Mouse (Mus musculus): ENCODE results near the gene Abcg4. TPM values are rescaled to one million over a fixed set of nuclear protein-coding genes. Genes with fewer than 3 reads are reported as not detected.
A peak's percentile ranks its signal among the peaks of the same experiment; 100 is the strongest.

Abcg4 gene
- total and polyA plus RNA-seq, 3 experiments: 4.1 to 17.1 TPM; not detected in 1

- peaks cover 0 to 8% of the 10 kb centered on the region in 2 experiments; a peak in 1 of 4 replicates for H3K4me1 ChIP-seq (ENCODE audit: control insufficient read depth in 1 of 2, insufficient read depth in 2 of 2, low read length in 2 of 2)
- DNase-seq (ENCODE audit: low read depth, low spot score): no peak
Measured at GRCm38 (mm10) chr9:44269973-44270372, 18.4 kb downstream of the Abcg4 start.

GRCm38 (mm10) chr9:44269077-44269476 lies 19.3 kb downstream of the Abcg4 start:
- peak; percentile 82 for DNase-seq (ENCODE audit: low read depth, low spot score)
- Histone ChIP-seq H3K9ac (ENCODE audit: control insufficient read depth, low read depth, low read length, poor library complexity, severe bottlenecking) (no peak overlapping the region), H3K4me3 (ENCODE audit: control insufficient read depth in 1 of 2, insufficient read depth in 1 of 2, low read depth in 2 of 2, low read length in 2 of 2) (no peak overlapping the region), H3K36me3 (ENCODE audit: control insufficient read depth in 1 of 2, insufficient read depth in 2 of 2, low read length in 2 of 2) (peaks cover 0 to 6% of the 10 kb centered on the region in 2 experiments; a peak in 1 of 4 replicates), H3K4me1 (ENCODE audit: control insufficient read depth in 1 of 2, insufficient read depth in 2 of 2, low read length in 2 of 2) (peaks cover 0 to 8% of the 10 kb centered on the region in 2 experiments; a peak in 1 of 4 replicates), H3K9me3 (replicated peaks; ENCODE audit: insufficient read depth, low read length) (no peaks in the 10 kb centered on the region), H3K27ac (ENCODE audit: control insufficient read depth, low read depth, low read length) (peak overlapping the region; percentile 75), H3K27me3 (ENCODE audit: control insufficient read depth in 1 of 2, insufficient read depth in 2 of 2, low read length in 2 of 2) (no peaks in the 10 kb centered on the region), H3K79me2 (ENCODE audit: control insufficient read depth, insufficient read depth, low read length, poor library complexity) (no peaks in the 10 kb centered on the region; the same call in 1 of the 2 replicates)
- 0 out of 2 replicates have a peak, but pooled peaks have one; percentile 25 for TF ChIP-seq TBP (IDR thresholded peaks at IDR 0.05; ENCODE audit: low read depth, low read length)
- peak; percentile 85 for TF ChIP-seq SMC3 (IDR thresholded peaks at IDR 0.05; ENCODE audit: low read depth, low read length)
- peak; percentile 78 for TF ChIP-seq RAD21 (IDR thresholded peaks at IDR 0.05; ENCODE audit: low read depth, low read length)
- no peak for TF ChIP-seq POLR2AphosphoS2 (IDR thresholded peaks at IDR 0.05; ENCODE audit: low read length)
- no peak for TF ChIP-seq MAX (IDR thresholded peaks at IDR 0.05; ENCODE audit: low read length)
- TF ChIP-seq SIN3A (IDR thresholded peaks at IDR 0.05; ENCODE audit: low read length): 0 out of 2 replicates have a peak, but pooled peaks have one; percentile 14
- peak; percentile 79 for TF ChIP-seq ZC3H11A (IDR thresholded peaks at IDR 0.05; ENCODE audit: low read depth, low read length)
- peak; percentile 60 to 77 (median 68) for TF ChIP-seq CTCF (IDR thresholded peaks at IDR 0.05 in 2 of 3, conservative IDR thresholded peaks at IDR 0.05 in 1 of 3; ENCODE audit: control insufficient read depth in 1 of 3, insufficient read depth in 1 of 3, low read depth in 2 of 3, low read length in 3 of 3, poor library complexity in 1 of 3, severe bottlenecking in 1 of 3)

More at GRCm38 (mm10) chr9:44269973-44270372, 18.4 kb downstream of the Abcg4 start:
- Histone ChIP-seq H3K27me3 (ENCODE audit: control insufficient read depth in 1 of 2, insufficient read depth in 2 of 2, low read length in 2 of 2) (no peaks in the 10 kb centered on the region), H3K79me2 (ENCODE audit: control insufficient read depth, insufficient read depth, low read length, poor library complexity) (no peaks in the 10 kb centered on the region; the same call in 1 of the 2 replicates), H3K27ac (ENCODE audit: control insufficient read depth, low read depth, low read length) (no peak overlapping the region), H3K9ac (ENCODE audit: control insufficient read depth, low read depth, low read length, poor library complexity, severe bottlenecking) (no peak overlapping the region), H3K9me3 (replicated peaks; ENCODE audit: insufficient read depth, low read length) (no peaks in the 10 kb centered on the region), H3K36me3 (ENCODE audit: control insufficient read depth in 1 of 2, insufficient read depth in 2 of 2, low read length in 2 of 2) (peaks cover 0 to 6% of the 10 kb centered on the region in 2 experiments; a peak in 1 of 4 replicates), H3K4me3 (ENCODE audit: control insufficient read depth in 1 of 2, insufficient read depth in 1 of 2, low read depth in 2 of 2, low read length in 2 of 2) (no peak overlapping the region)
- TF ChIP-seq MEF2A (IDR thresholded peaks at IDR 0.05; ENCODE audit: extremely low read depth, insufficient replicate concordance, low read depth, low read length, poor library complexity, severe bottlenecking) (no peak), NELFE (IDR thresholded peaks at IDR 0.05; ENCODE audit: low read depth, low read length) (no peak), BHLHE40 (IDR thresholded peaks at IDR 0.05; ENCODE audit: borderline replicate concordance, low read depth, low read length) (no peak), CTCF (IDR thresholded peaks at IDR 0.05 in 2 of 3, conservative IDR thresholded peaks at IDR 0.05 in 1 of 3; ENCODE audit: control insufficient read depth in 1 of 3, insufficient read depth in 1 of 3, low read depth in 2 of 3, low read length in 3 of 3, poor library complexity in 1 of 3, severe bottlenecking in 1 of 3) (no peak), TBP (IDR thresholded peaks at IDR 0.05; ENCODE audit: low read depth, low read length) (no peak), POLR2AphosphoS5 (IDR thresholded peaks at IDR 0.05; ENCODE audit: borderline replicate concordance, low read depth, low read length) (no peak), ZC3H11A (IDR thresholded peaks at IDR 0.05; ENCODE audit: low read depth, low read length) (no peak), ELF1 (IDR thresholded peaks at IDR 0.05; ENCODE audit: low read depth, low read length) (no peak), MYB (IDR thresholded peaks at IDR 0.05; ENCODE audit: low read depth, low read length) (no peak), MYC (IDR thresholded peaks at IDR 0.05; ENCODE audit: low read depth, low read length) (no peak), SIN3A (IDR thresholded peaks at IDR 0.05; ENCODE audit: low read length) (no peak), TCF12 (IDR thresholded peaks at IDR 0.05; ENCODE audit: low read depth, low read length) (no peak), POLR2A (IDR thresholded peaks at IDR 0.05; ENCODE audit: control insufficient read depth in 1 of 2, insufficient read depth in 1 of 2, low read depth in 1 of 2, low read length in 2 of 2, poor library complexity in 1 of 2) (no peak), E2F4 (IDR thresholded peaks at IDR 0.05; ENCODE audit: borderline replicate concordance, low read depth, low read length) (no peak), RAD21 (IDR thresholded peaks at IDR 0.05; ENCODE audit: low read depth, low read length) (no peak)

Data from MEL (cell line).